Mouse (Mus musculus): ENCODE measurements around the gene Kremen1. TPM values are rescaled to one million over a fixed set of nuclear protein-coding genes. Genes with fewer than 3 reads are reported as not detected.

The Kremen1 gene
- polyA plus RNA-seq, 1 experiment, result 170 TPM

DNA sequence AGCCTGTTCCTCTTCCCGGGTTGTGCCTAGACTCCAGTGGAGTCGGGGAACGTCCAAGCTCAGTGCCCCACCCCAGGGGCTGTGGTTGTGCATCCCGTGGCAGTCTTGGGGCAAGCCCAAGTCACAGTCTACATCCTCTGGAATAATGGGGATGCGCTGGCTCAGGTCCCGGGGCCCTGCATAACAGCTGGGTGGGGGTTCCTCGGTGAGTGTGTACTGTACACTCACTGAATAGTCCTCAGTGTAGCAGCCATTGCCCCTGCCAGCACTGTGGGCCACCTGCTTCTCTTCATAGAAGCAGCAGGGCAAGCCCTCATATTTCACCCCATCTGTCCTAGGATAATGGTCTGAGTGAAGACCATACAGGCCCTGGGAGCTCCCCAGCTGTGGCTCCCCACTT lies 19.6 kb upstream of the Kremen1 start:
- peaks cover 32% of the 10 kb centered on the region for H3K36me3 ChIP-seq (ENCODE audit: control insufficient read depth, insufficient read depth, low read length)
- H3K4me1 ChIP-seq (replicated peaks; ENCODE audit: control insufficient read depth, insufficient read depth, low read length), result no peaks in the 10 kb centered on the region; the same call in 1 of the 2 replicates
- no peak overlapping the region for H3K27ac ChIP-seq (ENCODE audit: control insufficient read depth, insufficient read depth, low read length)
- no peak for DNase-seq
- no peaks in the 10 kb centered on the region for H3K27me3 ChIP-seq (ENCODE audit: control insufficient read depth, insufficient read depth, low read length)
- TF ChIP-seq CTCF (IDR thresholded peaks at IDR 0.05; ENCODE audit: borderline replicate concordance, control insufficient read depth, extremely low read depth, insufficient read depth, low read length, poor library complexity), result no peak
- TF ChIP-seq POLR2A (IDR thresholded peaks at IDR 0.05; ENCODE audit: control insufficient read depth, extremely low read depth, insufficient read depth, low read length, poor library complexity), result no peak
- WGBS, result 97% methylated on average over 7 of the region's 7 CpGs
- H3K4me3 ChIP-seq (ENCODE audit: control insufficient read depth, insufficient read depth, low read length), result no peak overlapping the region

DNA sequence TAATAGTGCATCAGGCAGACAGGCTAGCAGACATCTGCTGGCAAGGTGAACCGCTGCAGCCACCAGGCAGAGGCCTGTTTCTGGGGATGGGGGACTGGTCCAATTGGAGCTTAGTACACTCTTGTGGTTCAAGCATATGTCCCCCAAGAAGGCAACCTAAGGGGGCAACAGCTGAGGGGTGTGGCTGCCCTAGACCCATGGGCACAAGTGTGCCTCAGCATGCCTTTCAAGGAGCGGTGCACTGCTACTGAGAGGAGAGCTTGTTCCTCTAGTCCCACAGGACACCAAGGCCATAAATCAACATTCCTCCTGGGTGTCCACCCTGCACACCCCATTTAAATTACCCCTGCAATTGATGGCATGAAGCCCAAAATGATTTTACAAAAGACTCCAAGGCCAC lies 17.1 kb upstream of the Kremen1 start:
- Histone ChIP-seq H3K4me3 (ENCODE audit: control insufficient read depth, insufficient read depth, low read length) (no peak overlapping the region), H3K4me1 (replicated peaks; ENCODE audit: control insufficient read depth, insufficient read depth, low read length) (peaks cover 3% of the 10 kb centered on the region; the same call in 1 of the 2 replicates), H3K36me3 (ENCODE audit: control insufficient read depth, insufficient read depth, low read length) (peaks cover 26% of the 10 kb centered on the region), H3K27me3 (ENCODE audit: control insufficient read depth, insufficient read depth, low read length) (no peaks in the 10 kb centered on the region), H3K27ac (ENCODE audit: control insufficient read depth, insufficient read depth, low read length) (no peak overlapping the region)
- TF ChIP-seq CTCF (IDR thresholded peaks at IDR 0.05; ENCODE audit: borderline replicate concordance, control insufficient read depth, extremely low read depth, insufficient read depth, low read length, poor library complexity) (no peak), POLR2A (IDR thresholded peaks at IDR 0.05; ENCODE audit: control insufficient read depth, extremely low read depth, insufficient read depth, low read length, poor library complexity) (no peak)
- 100% methylated on average over 2 of the region's 2 CpGs for WGBS
- no peak for DNase-seq

DNA sequence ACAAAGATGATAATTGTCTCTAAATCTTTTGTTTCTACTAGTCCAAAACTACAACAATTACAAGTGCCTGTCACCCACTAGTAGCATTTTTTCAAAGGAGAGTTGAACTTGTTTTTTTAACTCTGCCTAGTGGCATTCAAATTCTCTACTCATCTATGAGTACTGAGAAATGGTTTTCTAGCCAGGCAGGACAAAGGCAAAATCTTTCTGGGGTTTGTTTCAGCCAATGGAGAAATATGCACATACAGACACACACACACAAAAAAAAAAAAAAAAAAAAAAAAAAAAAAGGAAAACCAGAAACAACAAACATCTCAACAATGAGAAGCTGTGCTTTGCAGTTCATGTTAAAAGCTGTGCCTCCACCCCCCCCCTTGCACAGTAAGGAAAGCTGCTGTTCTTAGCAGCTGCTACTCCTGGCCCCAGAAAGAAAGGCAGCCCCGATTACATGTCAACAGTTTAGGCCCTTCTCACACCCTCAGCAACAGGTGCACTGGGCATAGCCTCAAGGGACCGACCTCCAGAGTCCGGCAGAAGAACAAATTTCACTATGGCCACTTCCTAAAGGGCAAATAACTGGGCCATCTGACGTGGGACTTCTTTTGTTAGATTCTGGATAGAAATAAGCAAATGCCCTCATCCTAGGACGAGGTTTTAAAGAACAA lies 16.1 kb upstream of the Kremen1 start:
- no peak for DNase-seq
- WGBS, result 92% methylated on average over 5 of the region's 5 CpGs
- Histone ChIP-seq H3K36me3 (ENCODE audit: control insufficient read depth, insufficient read depth, low read length) (peaks cover 19% of the 10 kb centered on the region), H3K27me3 (ENCODE audit: control insufficient read depth, insufficient read depth, low read length) (no peaks in the 10 kb centered on the region), H3K4me3 (ENCODE audit: control insufficient read depth, insufficient read depth, low read length) (no peak overlapping the region), H3K27ac (ENCODE audit: control insufficient read depth, insufficient read depth, low read length) (no peak overlapping the region), H3K4me1 (replicated peaks; ENCODE audit: control insufficient read depth, insufficient read depth, low read length) (peaks cover 9% of the 10 kb centered on the region)
- TF ChIP-seq CTCF (IDR thresholded peaks at IDR 0.05; ENCODE audit: borderline replicate concordance, control insufficient read depth, extremely low read depth, insufficient read depth, low read length, poor library complexity) (no peak), POLR2A (IDR thresholded peaks at IDR 0.05; ENCODE audit: control insufficient read depth, extremely low read depth, insufficient read depth, low read length, poor library complexity) (no peak)

GRCm38 (mm10) chr11:5275216-5275615 lies 13.9 kb upstream of the Kremen1 start:
- H3K4me3 ChIP-seq (ENCODE audit: control insufficient read depth, insufficient read depth, low read length), result no peak overlapping the region
- WGBS, result 88% methylated on average over 4 of the region's 4 CpGs
- DNase-seq, result no peak
- peaks cover 9% of the 10 kb centered on the region for H3K4me1 ChIP-seq (replicated peaks; ENCODE audit: control insufficient read depth, insufficient read depth, low read length)
- H3K27me3 ChIP-seq (ENCODE audit: control insufficient read depth, insufficient read depth, low read length), result no peaks in the 10 kb centered on the region
- no peaks in the 10 kb centered on the region; the same call in 1 of the 2 replicates for H3K36me3 ChIP-seq (ENCODE audit: control insufficient read depth, insufficient read depth, low read length)
- no peak for TF ChIP-seq CTCF (IDR thresholded peaks at IDR 0.05; ENCODE audit: borderline replicate concordance, control insufficient read depth, extremely low read depth, insufficient read depth, low read length, poor library complexity)
- no peak for TF ChIP-seq POLR2A (IDR thresholded peaks at IDR 0.05; ENCODE audit: control insufficient read depth, extremely low read depth, insufficient read depth, low read length, poor library complexity)
- H3K27ac ChIP-seq (ENCODE audit: control insufficient read depth, insufficient read depth, low read length), result no peak overlapping the region

DNA sequence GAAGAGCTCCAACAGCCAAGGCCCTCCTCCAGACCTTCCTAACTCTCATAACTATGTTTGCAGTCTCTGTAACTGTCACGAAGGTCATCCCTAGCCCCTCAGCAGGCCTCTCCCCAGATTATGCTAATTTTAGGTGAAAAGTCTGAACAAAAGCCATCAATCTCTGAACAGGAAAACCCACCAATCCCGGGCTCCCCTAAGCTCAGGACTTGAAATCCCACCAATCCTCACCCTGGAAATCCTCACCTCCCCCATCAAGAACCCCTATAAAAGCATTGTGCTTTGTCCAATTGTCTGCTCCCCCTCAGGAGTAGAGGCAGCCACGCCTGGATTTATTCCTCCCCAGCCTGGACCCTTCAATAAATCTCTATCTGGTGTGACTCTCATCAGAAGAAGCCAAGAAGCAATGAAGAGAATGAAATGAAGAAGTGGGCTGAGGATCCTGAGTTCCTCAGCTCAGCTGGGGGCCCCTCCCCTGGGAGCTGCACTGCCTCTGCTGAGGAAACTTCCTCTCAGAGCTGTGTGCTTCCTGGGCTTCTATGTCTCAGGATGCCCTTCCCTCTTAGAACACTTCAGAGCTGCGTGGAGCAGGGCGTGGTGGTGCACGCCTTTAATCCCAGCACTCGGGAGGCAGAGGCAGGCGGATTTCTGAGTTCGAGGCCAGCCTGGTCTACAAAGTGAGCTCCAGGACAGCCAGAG lies 11.3 kb upstream of the Kremen1 start:
- Histone ChIP-seq H3K27ac (ENCODE audit: control insufficient read depth, insufficient read depth, low read length) (no peak overlapping the region), H3K4me3 (ENCODE audit: control insufficient read depth, insufficient read depth, low read length) (no peak overlapping the region), H3K4me1 (replicated peaks; ENCODE audit: control insufficient read depth, insufficient read depth, low read length) (peaks cover 9% of the 10 kb centered on the region), H3K27me3 (ENCODE audit: control insufficient read depth, insufficient read depth, low read length) (no peaks in the 10 kb centered on the region), H3K36me3 (ENCODE audit: control insufficient read depth, insufficient read depth, low read length) (no peaks in the 10 kb centered on the region)
- 72% methylated on average over 9 of the region's 9 CpGs for WGBS
- TF ChIP-seq CTCF (IDR thresholded peaks at IDR 0.05; ENCODE audit: borderline replicate concordance, control insufficient read depth, extremely low read depth, insufficient read depth, low read length, poor library complexity) (no peak), POLR2A (IDR thresholded peaks at IDR 0.05; ENCODE audit: control insufficient read depth, extremely low read depth, insufficient read depth, low read length, poor library complexity) (no peak)
- DNase-seq, result no peak

- Histone ChIP-seq H3K27ac (ENCODE audit: control insufficient read depth, insufficient read depth, low read length) (no peak overlapping the region), H3K36me3 (ENCODE audit: control insufficient read depth, insufficient read depth, low read length) (no peaks in the 10 kb centered on the region), H3K4me3 (ENCODE audit: control insufficient read depth, insufficient read depth, low read length) (no peak overlapping the region), H3K27me3 (ENCODE audit: control insufficient read depth, insufficient read depth, low read length) (no peaks in the 10 kb centered on the region), H3K4me1 (replicated peaks; ENCODE audit: control insufficient read depth, insufficient read depth, low read length) (peaks cover 9% of the 10 kb centered on the region)
- no peak for TF ChIP-seq CTCF (IDR thresholded peaks at IDR 0.05; ENCODE audit: borderline replicate concordance, control insufficient read depth, extremely low read depth, insufficient read depth, low read length, poor library complexity)
- no peak for TF ChIP-seq POLR2A (IDR thresholded peaks at IDR 0.05; ENCODE audit: control insufficient read depth, extremely low read depth, insufficient read depth, low read length, poor library complexity)
- 85% methylated on average over 4 of the region's 4 CpGs for WGBS
- DNase-seq, result no peak
These were observed 10.7 kb upstream of the Kremen1 start for GRCm38 (mm10) chr11:5272066-5272360.
